Mouse (Mus musculus): ENCODE results near the gene Hs3st3a1.

Gene Hs3st3a1

GRCm38 (mm10) chr11:64558282-64558681 is 123.2 kb downstream of the Hs3st3a1 start:
- ATAC-seq (ENCODE audit: low TSS enrichment) = no peak

GRCm38 (mm10) chr11:64559388-64559787 is 124.3 kb downstream of the Hs3st3a1 start:
- no peak for ATAC-seq (ENCODE audit: low TSS enrichment)

- no peak for ATAC-seq (ENCODE audit: low TSS enrichment)
These were observed 125.3 kb downstream of the Hs3st3a1 start for GRCm38 (mm10) chr11:64560471-64560870.

GRCm38 (mm10) chr11:64562771-64563170 is 127.6 kb downstream of the Hs3st3a1 start:
- ATAC-seq (ENCODE audit: low TSS enrichment) = no peak
